Mouse (Mus musculus) adrenal gland, adult 2 months (tissue): ENCODE results near the gene Atg101. TPM values are rescaled to one million over a fixed set of nuclear protein-coding genes. Genes with fewer than 3 reads are reported as not detected.
"Not testable (repeated sequence)": the region's sequence is repeated elsewhere in the genome, so short reads cannot be mapped to it uniquely, and the experiment has no call there.

Experiments used
- DNase-seq: peaks from one replicate; pipeline ENCODE4 v3.0.0; 2021
- polyA plus RNA-seq: library from polyadenylated mRNA; depleted of rRNA; stranded (reverse); fragments of >200 nt; gene quantifications from 2 replicates; pipeline ENCODE4 v1.2.3, GENCODE M21; 2012
- total RNA-seq, 2 experiments: library from RNA; stranded (reverse); gene quantifications; 2 replicates each; pipeline ENCODE4 v1.2.3; 2021

Atg101 gene
- total and polyA plus RNA-seq, 3 experiments, result 35.4 to 58.8 (median 38.6) TPM

GRCm38 (mm10) chr15:101315378-101315777 is 31.3 kb downstream of the Atg101 start:
- no peak for DNase-seq

- peak; percentile 93 for DNase-seq
Observed at GRCm38 (mm10) chr15:101315832-101316231, 31.8 kb downstream of the Atg101 start.

GRCm38 (mm10) chr15:101316279-101316912 is 32.3 kb downstream of the Atg101 start:
- DNase-seq, result no peak

- DNase-seq, result no peak
Observed at GRCm38 (mm10) chr15:101316913-101317813, 33.1 kb downstream of the Atg101 start.

GRCm38 (mm10) chr15:101317814-101318500 is 33.9 kb downstream of the Atg101 start:
- no peak for DNase-seq

GRCm38 (mm10) chr15:101318889-101319765 is 35.1 kb downstream of the Atg101 start:
- peak; percentile 62 for DNase-seq

- DNase-seq, result no peak
Observed at GRCm38 (mm10) chr15:101320010-101320617, 36.0 kb downstream of the Atg101 start.

- DNase-seq, result peak; percentile 72
Observed at GRCm38 (mm10) chr15:101320618-101321041, 36.6 kb downstream of the Atg101 start.

- DNase-seq, result peak; percentile 75
Observed at GRCm38 (mm10) chr15:101321126-101321525, 37.1 kb downstream of the Atg101 start.

GRCm38 (mm10) chr15:101322106-101322505 is 38.0 kb downstream of the Atg101 start:
- no peak for DNase-seq

- DNase-seq, result no peak
Observed at GRCm38 (mm10) chr15:101322640-101323039, 38.6 kb downstream of the Atg101 start.

GRCm38 (mm10) chr15:101323511-101323910 is 39.4 kb downstream of the Atg101 start:
- DNase-seq, result no peak

GRCm38 (mm10) chr15:101324409-101324808 is 40.3 kb downstream of the Atg101 start:
- not testable (repeated sequence) for DNase-seq

- DNase-seq, result no peak
Observed at GRCm38 (mm10) chr15:101325991-101326534, 42.0 kb downstream of the Atg101 start.

- DNase-seq, result peak; percentile 82
Observed at GRCm38 (mm10) chr15:101327282-101327681, 43.2 kb downstream of the Atg101 start.

GRCm38 (mm10) chr15:101328876-101329563 is 44.9 kb downstream of the Atg101 start:
- DNase-seq, result no peak

GRCm38 (mm10) chr15:101329564-101329892 is 45.5 kb downstream of the Atg101 start:
- DNase-seq, result no peak

GRCm38 (mm10) chr15:101331090-101331489 is 47.0 kb downstream of the Atg101 start:
- no peak for DNase-seq

GRCm38 (mm10) chr15:101332370-101332769 is 48.3 kb downstream of the Atg101 start:
- DNase-seq, result no peak

- no peak for DNase-seq
Observed at GRCm38 (mm10) chr15:101333165-101333564, 49.1 kb downstream of the Atg101 start.
